Mouse (Mus musculus): Measurements from ENCODE around the gene Krtap4-16.

DNA sequence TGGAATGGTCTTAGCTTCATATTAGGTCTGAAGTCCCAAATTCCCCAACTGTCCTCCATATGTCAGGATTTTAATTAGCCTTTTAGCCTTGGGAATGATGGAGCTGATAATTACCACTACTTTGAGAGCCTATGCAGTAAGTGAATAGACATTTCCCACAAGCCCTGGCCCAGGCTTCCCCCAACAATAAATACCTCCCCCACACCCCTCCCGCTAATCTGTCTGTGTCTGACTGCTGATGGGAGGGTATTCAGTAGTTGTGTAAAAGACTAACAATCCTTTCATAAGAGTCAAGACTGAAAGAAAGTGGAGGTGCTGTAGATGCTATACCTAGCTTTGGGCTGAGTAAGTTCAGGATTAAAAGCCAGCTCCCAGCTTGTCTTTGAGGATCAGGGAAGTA is 9.2 kb downstream of the Krtap4-16 start:
- no peak for TF ChIP-seq POLR2A (IDR thresholded peaks at IDR 0.05; ENCODE audit: insufficient read depth, low read depth, low read length)
- no peak for TF ChIP-seq CTCF (IDR thresholded peaks at IDR 0.05; ENCODE audit: insufficient read depth, low read depth, low read length)
